Mouse (Mus musculus) heart, adult 11 months (tissue): ENCODE results near the gene Olfr798.
A peak's percentile ranks its signal among the peaks of the same experiment; 100 is the strongest.

Experiments used
- DNase-seq: peaks from one replicate; pipeline ENCODE4 v3.0.0; 2022

Gene Olfr798

DNA sequence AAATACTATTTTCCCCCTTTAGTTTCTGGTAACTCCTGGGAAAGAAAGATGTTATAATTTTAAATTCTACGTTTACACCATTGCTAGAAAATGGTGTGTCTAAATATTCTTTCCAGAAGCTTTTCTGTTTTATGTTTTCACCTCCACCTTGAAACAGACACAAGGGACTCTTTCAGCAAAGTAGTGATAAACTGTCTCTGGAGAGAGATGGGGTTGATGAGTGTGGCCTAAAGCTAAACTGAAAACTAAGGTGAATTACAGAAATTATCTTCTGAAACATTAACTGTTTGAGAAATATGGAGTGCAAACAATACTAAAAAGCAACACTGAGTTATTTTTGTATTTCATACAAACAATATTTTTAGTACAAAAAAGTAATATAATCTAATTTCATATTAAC, at the start of gene Olfr798:
Gene Olfr798, minus strand, starts transcription at position 101 of the 400 bp plus-strand sequence.
- no peak for DNase-seq

DNA sequence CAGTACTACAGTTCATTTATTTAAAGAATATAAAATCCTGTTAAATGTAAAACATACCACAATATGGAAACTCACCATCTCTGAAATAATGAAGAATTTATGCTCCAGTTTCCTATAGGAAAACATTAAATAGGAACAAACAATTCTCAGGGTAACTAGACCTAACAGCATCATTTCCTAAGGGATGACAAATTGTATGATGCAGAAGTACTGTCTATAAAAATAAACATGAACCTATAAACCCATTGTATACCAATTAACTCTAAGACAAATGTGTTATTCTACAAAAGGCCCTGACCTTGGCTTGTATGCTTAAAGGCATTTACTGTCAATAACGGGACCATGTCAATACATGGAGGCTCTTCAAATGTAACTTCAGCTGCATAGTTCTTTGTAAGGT, 46.0 kb upstream of the Olfr798 start, which contains the start of gene Olfr801:
Gene Olfr801, minus strand, starts transcription at position 101 of the 400 bp plus-strand sequence.
- no peak for DNase-seq

DNA sequence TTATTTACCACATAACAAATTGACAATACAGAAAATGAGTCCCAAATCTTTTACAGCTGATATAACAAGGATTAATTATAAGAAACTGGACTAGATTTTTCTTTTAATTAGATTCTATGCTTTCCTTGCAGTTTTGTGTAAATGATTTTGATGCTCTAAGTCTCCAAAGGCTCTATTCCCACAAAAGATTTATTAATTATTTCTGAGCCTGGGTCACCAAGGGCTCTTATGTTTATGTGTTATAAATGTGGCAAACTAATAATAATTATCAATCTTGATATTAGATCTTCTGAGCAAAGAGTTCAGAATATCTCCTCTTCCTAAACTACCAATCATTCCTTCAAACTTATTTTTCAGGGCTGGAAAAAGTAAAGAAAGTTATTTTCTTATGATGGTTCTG, 29.7 kb upstream of the Olfr798 start, which contains the start of gene Olfr800:
Gene Olfr800, plus strand, starts transcription at position 301 of the 400 bp plus-strand sequence.
- DNase-seq, result no peak

DNA sequence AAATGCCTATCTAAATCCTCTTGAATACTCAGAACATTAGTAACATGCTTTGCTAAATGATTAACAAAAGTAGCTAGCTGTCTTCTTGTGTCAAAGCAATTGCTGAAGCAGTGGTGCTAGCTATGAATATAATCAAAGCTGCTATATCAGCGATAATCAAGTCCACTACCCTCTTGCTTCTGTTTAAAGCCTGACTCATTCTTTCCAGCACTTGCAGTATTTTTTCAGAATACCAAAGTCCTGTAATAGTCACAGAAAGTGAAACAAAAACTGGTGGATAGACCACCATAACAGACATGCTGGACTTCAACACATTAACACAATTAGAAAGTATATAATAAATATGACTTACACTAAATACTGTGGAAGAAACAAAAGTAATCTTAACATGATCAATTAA, 24.0 kb upstream of the Olfr798 start:
- DNase-seq, result no peak

DNA sequence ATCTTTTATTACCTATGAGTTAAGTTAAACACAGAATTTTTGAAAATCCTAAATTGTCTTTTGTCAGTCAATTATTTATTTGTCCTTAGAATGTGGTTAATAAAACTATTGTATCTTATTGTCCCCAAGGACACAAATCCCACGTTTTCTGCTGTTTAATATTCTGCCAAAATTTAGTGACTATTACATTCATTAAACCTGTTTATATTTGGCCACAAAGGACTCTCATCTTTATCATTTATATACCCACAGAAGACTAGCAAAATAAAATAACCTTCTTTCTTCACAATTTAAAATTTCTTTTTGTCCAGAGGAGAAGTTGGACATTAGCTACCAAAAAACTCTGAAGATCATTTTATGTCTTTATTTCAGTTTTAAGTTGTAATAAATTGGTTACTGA, 9.4 kb upstream of the Olfr798 start, which contains the start of gene Olfr799:
Gene Olfr799, plus strand, starts transcription at position 301 of the 400 bp plus-strand sequence.
- no peak for DNase-seq

DNA sequence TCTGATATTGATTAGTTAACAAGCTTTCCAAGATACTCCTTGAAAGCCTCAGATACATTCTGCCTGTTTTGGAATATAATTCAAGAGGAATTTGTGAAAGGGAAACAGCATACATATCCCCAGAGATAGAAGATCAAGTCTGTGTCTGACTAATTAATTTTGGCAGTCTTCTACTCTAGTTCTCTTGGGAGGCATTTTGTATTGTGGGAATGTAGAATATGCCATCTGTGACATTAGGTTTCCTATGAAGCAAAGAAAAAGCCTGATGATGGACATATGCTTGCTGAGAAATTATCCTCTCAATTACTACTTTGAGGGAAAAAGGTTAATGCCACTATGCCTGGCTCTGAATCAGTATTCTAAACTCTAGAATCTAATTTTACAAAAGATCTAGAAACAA, 4.5 kb downstream of the Olfr798 start:
- no peak for DNase-seq

DNA sequence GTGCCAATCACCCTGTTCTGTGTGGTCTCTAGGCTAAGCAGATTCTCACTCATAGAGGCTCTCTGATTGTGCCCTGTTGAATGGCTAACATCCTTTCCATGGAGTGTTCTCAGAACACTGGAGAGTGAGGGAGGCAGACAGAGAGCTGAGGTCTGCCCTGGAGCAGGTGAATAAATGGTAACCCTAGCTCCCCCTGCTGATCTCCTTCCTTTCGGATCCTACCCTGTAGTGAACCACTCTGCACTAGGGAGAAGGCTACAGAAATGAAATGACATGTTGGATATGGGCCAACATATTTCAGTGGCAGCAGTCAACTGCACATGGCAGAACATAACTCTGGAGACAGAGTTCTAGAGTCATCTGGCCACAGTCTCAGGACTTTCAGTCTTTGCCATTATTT, 6.0 kb downstream of the Olfr798 start:
- DNase-seq, result peak; percentile 74

DNA sequence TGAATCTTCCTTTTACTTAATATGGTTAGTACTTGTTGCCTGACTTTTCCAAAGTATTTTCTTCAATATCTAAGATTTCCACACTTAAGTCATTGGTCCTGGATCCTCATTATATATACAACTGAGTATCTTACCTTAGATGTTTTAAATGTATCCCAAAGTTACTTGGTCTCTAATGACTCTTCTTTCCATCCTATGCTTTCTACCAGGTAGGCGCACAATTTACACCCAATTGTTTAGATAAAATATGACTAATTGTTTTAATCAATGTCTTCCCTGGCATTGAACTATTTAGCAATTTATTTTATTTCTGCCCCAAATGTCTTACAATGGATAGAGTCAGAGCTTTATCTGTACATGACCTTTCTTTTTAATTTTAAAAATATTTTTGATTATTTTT, 15.3 kb downstream of the Olfr798 start, which contains the start of gene Olfr796:
Gene Olfr796, minus strand, starts transcription at position 101 of the 400 bp plus-strand sequence.
- DNase-seq, result no peak

DNA sequence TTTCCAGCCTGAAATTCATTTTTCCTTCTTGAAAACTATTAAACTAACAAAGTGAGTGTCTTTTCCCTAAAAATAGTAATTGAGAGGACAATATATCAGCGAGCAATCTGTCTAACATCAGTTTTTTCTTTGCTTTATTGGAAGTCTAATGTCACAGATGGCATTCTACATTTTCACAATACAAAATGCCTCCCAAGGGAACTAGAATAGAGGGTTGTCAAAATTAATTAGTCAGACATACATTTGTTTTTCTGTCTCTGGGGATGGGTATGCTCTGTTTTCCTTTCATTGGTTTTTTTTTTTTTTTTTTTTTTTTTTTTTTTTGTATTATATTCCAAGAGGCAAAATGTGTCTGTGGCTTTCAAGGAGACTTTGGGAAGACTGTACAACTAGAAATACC, 50.7 kb downstream of the Olfr798 start:
- no peak for DNase-seq
